Mouse (Mus musculus) midbrain, postnatal 0 days (tissue): ENCODE results near the gene Grwd1. TPM values are rescaled to one million over a fixed set of nuclear protein-coding genes. Genes with fewer than 3 reads are reported as not detected.
A peak's percentile ranks its signal among the peaks of the same experiment; 100 is the strongest.

Experiments
- ATAC-seq: fragments of 200-750 bp; cut with Nextera tagmentation; 2 replicates; pipeline ENCODE4 v1.8.0; 2017; ENCODE audit warnings: moderate number of reproducible peaks, mild to moderate bottlenecking, moderate TSS enrichment, moderate library complexity; ENCODE audit not compliant: low FRiP score
- DNase-seq: peaks from one replicate; pipeline ENCODE4 v3.0.0-alpha.2; 2015; ENCODE audit warnings: low spot score
- H3K27ac ChIP-seq: fragments of 300-500 bp; sonication (generic); 2 replicates; pipeline ENCODE4 v1.5.1; 2014; ENCODE audit warnings: low read depth, mild to moderate bottlenecking, low read length, mixed read lengths
- H3K27me3 ChIP-seq: fragments of 300-500 bp; sonication (generic); 2 replicates; pipeline ENCODE4 v1.6.1; 2014; ENCODE audit warnings: low read length, control low read depth, mixed read lengths; ENCODE audit not compliant: insufficient read depth
- H3K36me3 ChIP-seq: fragments of 300-500 bp; sonication (generic); 2 replicates; pipeline ENCODE4 v1.6.1; 2014; ENCODE audit warnings: low read length, control low read depth, mixed read lengths; ENCODE audit not compliant: insufficient read depth
- H3K4me1 ChIP-seq: fragments of 300-500 bp; sonication (generic); 2 replicates; pipeline ENCODE4 v1.6.1; 2014; ENCODE audit warnings: mild to moderate bottlenecking, control low read depth, antibody characterized with exemption, low read length, mixed read lengths; ENCODE audit not compliant: insufficient read depth
- H3K4me2 ChIP-seq: fragments of 300-500 bp; sonication (generic); 2 replicates; pipeline ENCODE4 v1.6.1; 2014; ENCODE audit warnings: low read depth, mild to moderate bottlenecking, low read length, mixed read lengths; ENCODE audit not compliant: poor library complexity, severe bottlenecking
- H3K4me3 ChIP-seq: fragments of 300-500 bp; sonication (generic); 2 replicates; pipeline ENCODE4 v1.5.1; 2014; ENCODE audit warnings: low read depth, mild to moderate bottlenecking, low read length, moderate library complexity
- H3K9ac ChIP-seq: fragments of 300-500 bp; sonication (generic); replicated peaks from 2 replicates; pipeline ENCODE4 v1.6.1; 2014; ENCODE audit warnings: mild to moderate bottlenecking, low read length, moderate library complexity, mixed read lengths; ENCODE audit not compliant: poor library complexity, severe bottlenecking
- H3K9me3 ChIP-seq: fragments of 300-500 bp; sonication (generic); 2 replicates; pipeline ENCODE4 v1.6.1; 2016; ENCODE audit warnings: low read length, control low read depth
- CTCF ChIP-seq: IDR thresholded peaks from 2 replicates; pipeline ENCODE4 v1.5.1; 2016; ENCODE audit warnings: antibody characterized with exemption, mild to moderate bottlenecking
- WGBS: fragments of 180-500 bp; shearing (Covaris S2); extraction: QIAGEN DNeasy Blood & Tissue Kit; methylation state at CpG from one replicate; pipeline ENCODE4 v1.1.7; 2014; 5-methylcytosine and 5-hydroxymethylcytosine counted together
- polyA plus RNA-seq: library from polyadenylated mRNA; unstranded; fragments of >200 nt; fragmentation: Nextera tagmentation; extraction: Ambion mirVana; gene quantifications from 2 replicates; pipeline ENCODE4 v1.2.1, GENCODE M21; 2015
- total RNA-seq: library from RNA; depleted of rRNA; stranded (reverse); fragments of >200 nt; gene quantifications from 2 replicates; pipeline ENCODE4 v1.2.3, GENCODE M21; 2014

The Grwd1 gene
- total and polyA plus RNA-seq, 2 experiments from 2014 or later: 31.3 to 48.7 TPM

DNA sequence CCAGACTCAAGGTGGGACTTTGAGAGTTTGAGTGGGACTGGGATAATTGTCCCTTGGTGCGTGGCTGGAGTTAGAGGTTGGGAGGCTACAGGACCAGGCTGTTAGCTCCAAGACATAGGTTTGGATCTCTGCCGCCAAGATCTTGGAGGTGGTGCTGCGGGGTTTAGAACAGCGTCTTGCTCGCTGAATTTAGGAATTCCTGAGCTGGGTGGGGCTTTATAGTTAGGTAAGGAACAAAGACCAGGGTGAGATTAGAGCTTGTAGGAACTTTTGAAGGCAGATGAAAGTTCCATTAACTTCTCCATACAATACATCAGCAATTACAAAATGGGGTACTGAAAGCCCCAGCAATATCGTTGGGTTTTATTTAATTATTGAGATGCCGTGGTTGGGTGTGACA lies 30.7 kb downstream of the Grwd1 start:
- DNase-seq (no peak), ATAC-seq (no peak)
- H3K9me3 ChIP-seq: no peaks in the 10 kb centered on the region
- H3K4me3 ChIP-seq: no peak overlapping the region
- 49% methylated on average over 7 of the region's 7 CpGs for WGBS
- H3K27me3 ChIP-seq: no peaks in the 10 kb centered on the region
- no peak for TF ChIP-seq CTCF
- H3K4me2 ChIP-seq: no peak overlapping the region
- H3K4me1 ChIP-seq: no peaks in the 10 kb centered on the region
- 0 out of 2 replicates have a peak overlapping the region, but pooled peaks have one; percentile 52 for H3K27ac ChIP-seq
- H3K9ac ChIP-seq: no peak overlapping the region
- peaks cover 50% of the 10 kb centered on the region for H3K36me3 ChIP-seq

- Histone ChIP-seq H3K27me3 (no peaks in the 10 kb centered on the region), H3K27ac (no peak overlapping the region), H3K36me3 (peaks cover 54% of the 10 kb centered on the region), H3K4me3 (no peak overlapping the region), H3K9ac (no peak overlapping the region), H3K4me2 (0 out of 2 replicates have a peak overlapping the region, but pooled peaks have one; percentile 38), H3K9me3 (no peaks in the 10 kb centered on the region), H3K4me1 (no peaks in the 10 kb centered on the region)
- TF ChIP-seq CTCF: no peak
- no peak for DNase-seq
- ATAC-seq: no peak
- 45% methylated on average over 7 of the region's 7 CpGs for WGBS
Measured at GRCm38 (mm10) chr7:45798931-45799330, 31.8 kb downstream of the Grwd1 start.

- ATAC-seq (no peak), DNase-seq (no peak)
- H3K27me3 ChIP-seq: no peaks in the 10 kb centered on the region
- H3K27ac ChIP-seq: no peak overlapping the region
- H3K9me3 ChIP-seq: no peaks in the 10 kb centered on the region
- H3K9ac ChIP-seq: peak overlapping the region; percentile 30; the same call in 1 of the 2 replicates
- H3K36me3 ChIP-seq: peaks cover 54% of the 10 kb centered on the region
- no peaks in the 10 kb centered on the region for H3K4me1 ChIP-seq
- 2% methylated on average over 19 of the region's 19 CpGs for WGBS
- no peak for TF ChIP-seq CTCF
- peak overlapping the region; percentile 38 for H3K4me2 ChIP-seq
- peak overlapping the region; percentile 17 for H3K4me3 ChIP-seq
Measured at GRCm38 (mm10) chr7:45798511-45798836, 32.3 kb downstream of the Grwd1 start.

DNA sequence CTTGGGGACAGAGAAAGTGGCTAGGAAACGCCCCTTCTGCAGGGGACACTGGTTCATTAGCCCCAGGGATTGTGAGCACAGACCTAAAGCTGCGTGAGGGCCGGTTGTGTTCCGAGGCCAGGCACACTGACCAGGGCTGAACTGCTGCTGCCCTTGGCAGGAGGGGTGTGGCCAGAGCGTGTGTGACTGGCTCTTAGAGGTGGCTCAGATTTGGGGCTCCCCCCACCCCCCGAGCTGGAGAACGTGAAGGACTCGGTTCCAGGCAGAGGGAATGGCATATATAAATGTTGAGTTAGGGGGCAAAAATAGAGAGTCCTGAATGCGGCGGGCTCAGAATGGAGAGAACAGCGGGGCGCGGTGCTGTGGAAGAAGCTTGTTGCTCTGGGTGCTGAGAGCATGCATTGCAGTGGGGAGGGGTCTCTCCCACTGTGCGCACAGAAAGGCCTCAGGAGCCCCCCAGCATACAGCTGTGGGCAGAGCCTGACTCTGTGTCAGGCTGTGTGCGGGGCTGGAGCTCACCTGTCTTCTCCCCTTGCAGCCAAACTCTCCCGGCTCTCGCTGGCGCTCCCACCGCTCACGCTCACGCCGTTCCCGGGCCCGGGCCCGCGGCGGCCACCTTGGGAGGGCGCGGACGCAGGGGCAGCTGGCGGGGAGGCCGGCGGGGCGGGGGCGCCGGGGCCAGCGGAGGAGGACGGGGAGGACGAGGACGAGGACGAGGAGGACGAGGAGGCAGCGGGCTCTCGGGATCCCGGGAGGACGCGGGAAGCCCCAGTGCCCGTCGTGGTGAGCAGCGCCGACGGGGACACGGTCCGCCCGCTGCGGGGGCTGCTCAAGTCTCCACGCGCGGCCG lies 32.9 kb downstream of the Grwd1 start:
- Histone ChIP-seq H3K4me2 (peak overlapping the region; percentile 38), H3K4me1 (no peaks in the 10 kb centered on the region), H3K36me3 (peaks cover 55% of the 10 kb centered on the region), H3K9me3 (no peaks in the 10 kb centered on the region), H3K27me3 (no peaks in the 10 kb centered on the region), H3K4me3 (peak overlapping the region; percentile 17), H3K9ac (peak overlapping the region; percentile 30), H3K27ac (0 out of 2 replicates have a peak overlapping the region, but pooled peaks have one; percentile 2)
- DNase-seq (no peak), ATAC-seq (no peak; the same call in 1 of the 2 replicates)
- no peak for TF ChIP-seq CTCF
- 6% methylated on average over 52 of the region's 60 CpGs for WGBS

DNA sequence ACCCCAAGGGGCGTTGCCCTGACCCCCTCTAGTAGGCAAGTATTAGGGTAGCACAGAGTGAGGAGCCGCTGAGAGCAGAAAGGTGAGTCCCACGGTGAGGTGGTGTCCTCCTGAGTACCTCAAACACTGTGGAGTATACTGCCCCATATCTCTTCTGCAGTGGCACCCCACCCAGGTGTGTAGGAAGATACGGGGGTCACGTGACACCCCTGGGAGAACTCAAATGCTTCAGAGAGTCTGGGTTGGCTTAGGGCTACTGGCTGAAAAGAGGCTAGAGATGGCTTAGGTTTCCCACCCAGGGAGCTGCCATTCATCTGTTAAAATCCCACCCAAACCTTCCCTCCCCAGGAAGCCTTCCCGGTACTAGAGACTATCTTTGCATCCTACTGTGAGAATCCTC lies 33.8 kb downstream of the Grwd1 start:
- DNase-seq: no peak
- ATAC-seq: no peak
- Histone ChIP-seq H3K27me3 (no peaks in the 10 kb centered on the region), H3K4me2 (peak overlapping the region; percentile 38; the same call in 1 of the 2 replicates), H3K36me3 (peaks cover 55% of the 10 kb centered on the region), H3K4me3 (no peak overlapping the region), H3K27ac (0 out of 2 replicates have a peak overlapping the region, but pooled peaks have one; percentile 2), H3K9ac (peak overlapping the region; percentile 30; the same call in 1 of the 2 replicates), H3K4me1 (no peaks in the 10 kb centered on the region), H3K9me3 (no peaks in the 10 kb centered on the region)
- 37% methylated on average over 6 of the region's 6 CpGs for WGBS
- no peak for TF ChIP-seq CTCF

DNA sequence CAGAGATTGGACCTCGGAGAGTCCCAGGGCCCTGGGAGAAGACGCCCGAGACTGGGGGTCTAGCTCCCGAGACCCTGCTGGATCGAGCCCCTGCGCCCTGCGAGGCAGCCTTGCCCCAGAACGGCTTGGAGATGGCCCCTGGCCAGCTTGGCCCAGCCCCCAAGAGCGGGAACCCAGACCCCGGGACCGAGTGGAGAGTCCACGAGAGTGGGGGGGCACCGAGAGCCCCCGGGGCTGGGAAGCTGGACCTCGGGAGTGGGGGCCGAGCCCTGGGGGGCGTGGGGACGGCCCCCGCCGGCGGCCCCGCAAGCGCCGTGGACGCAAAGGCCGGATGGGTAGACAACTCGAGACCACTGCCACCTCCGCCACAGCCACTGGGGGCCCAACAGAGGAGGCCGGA lies 35.8 kb downstream of the Grwd1 start:
- ATAC-seq (no peak), DNase-seq (no peak)
- TF ChIP-seq CTCF: no peak
- Histone ChIP-seq H3K9ac (no peak overlapping the region), H3K27ac (no peak overlapping the region), H3K4me1 (no peaks in the 10 kb centered on the region), H3K9me3 (no peaks in the 10 kb centered on the region), H3K4me3 (no peak overlapping the region), H3K27me3 (no peaks in the 10 kb centered on the region), H3K4me2 (no peak overlapping the region), H3K36me3 (peaks cover 55% of the 10 kb centered on the region)
- 94% methylated on average over 29 of the region's 29 CpGs for WGBS
